Mouse (Mus musculus): ENCODE results near the gene Hhip.
"Not testable (repeated sequence)": the region's sequence is repeated elsewhere in the genome, so short reads cannot be mapped to it uniquely, and the experiment has no call there.

Gene Hhip

GRCm38 (mm10) chr8:79992121-79992848 is 65.5 kb downstream of the Hhip start:
- no peak for DNase-seq (ENCODE audit: low spot score)

DNA sequence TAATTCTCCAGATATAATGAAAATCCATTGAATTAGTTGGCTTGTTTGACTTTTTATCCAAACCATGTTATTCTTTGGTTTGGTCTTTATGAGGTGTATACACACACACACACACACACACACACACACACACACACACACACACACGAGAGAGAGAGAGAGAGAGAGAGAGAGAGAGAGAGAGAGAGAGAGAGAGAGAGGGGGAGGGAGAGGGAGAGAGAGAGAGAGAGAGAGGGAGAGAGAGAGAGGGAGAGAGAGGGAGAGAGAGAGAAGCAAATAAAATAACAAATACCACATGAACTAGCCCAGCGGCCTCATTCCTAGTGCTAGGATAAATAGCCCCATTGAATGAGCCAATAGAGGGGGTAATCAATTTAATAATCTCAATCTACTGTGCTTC is 66.4 kb downstream of the Hhip start:
- not testable (repeated sequence) for DNase-seq (ENCODE audit: low spot score)

- DNase-seq (ENCODE audit: low spot score): no peak
Measured at GRCm38 (mm10) chr8:79984946-79985345, 72.9 kb downstream of the Hhip start.

DNA sequence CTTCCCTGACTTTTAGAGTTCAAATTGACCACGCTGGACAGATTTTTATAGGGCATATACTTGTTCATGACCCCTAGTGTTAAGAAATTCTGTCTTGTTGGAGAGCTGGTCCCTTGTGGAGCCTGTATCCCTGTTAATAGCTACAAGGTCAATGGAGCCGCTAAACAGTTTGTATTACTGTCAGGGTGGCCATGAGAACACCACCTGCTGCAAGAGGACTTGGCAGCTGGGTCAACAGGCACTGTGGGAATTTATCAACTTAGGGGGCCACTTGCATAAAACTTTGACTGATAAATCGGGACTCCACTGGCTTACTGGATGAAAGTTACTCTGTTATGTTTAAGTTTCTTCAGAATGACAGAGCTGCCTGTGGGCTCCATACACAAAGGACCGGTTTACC is 75.7 kb downstream of the Hhip start:
- no peak for DNase-seq (ENCODE audit: low spot score)

GRCm38 (mm10) chr8:79966159-79966558 is 91.6 kb downstream of the Hhip start:
- no peak for DNase-seq (ENCODE audit: low spot score)

GRCm38 (mm10) chr8:79952857-79953256 is 104.9 kb downstream of the Hhip start:
- no peak for DNase-seq (ENCODE audit: low spot score)

DNA sequence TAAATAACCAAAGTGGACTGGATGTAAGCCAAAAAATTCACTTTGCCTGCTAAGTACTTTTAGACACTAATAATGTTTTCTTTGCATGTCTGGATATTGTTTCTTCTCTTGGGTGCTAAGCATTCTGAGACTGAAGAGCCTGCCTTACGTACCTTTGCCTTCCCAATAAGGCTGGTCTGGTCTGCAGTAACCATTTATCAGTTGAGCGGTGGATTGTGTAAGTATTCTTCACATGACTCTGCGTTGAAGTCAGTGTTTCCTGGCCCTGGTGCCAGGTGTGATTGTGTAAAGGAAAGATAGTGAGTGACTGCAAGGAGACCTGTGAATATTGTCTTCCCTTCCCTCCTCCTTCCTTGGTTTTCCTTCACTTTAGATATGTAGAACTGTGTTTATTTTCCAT is 107.4 kb downstream of the Hhip start:
- DNase-seq (ENCODE audit: low spot score): no peak

GRCm38 (mm10) chr8:79945501-79946076 is 112.2 kb downstream of the Hhip start:
- no peak for DNase-seq (ENCODE audit: low spot score)

DNA sequence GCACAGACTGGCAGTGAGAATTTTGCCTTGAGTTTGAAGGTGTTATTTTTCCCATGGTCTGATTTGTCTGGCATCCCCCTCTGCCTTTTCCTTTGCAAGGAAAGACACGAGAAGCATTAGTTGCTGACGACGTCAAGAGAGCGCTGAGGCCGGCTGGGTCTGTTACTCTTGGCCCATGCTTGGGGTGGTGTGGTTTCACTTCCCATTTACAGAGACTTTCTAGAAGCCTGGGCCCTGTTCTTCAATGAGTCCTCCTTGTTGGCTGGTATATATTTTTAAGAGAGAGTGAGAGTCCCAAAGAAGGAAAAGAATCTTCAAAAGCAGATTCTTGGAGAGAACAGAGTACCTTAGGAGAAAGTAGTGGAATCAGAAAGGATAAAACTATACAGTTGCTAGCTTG is 116.7 kb downstream of the Hhip start:
- no peak for DNase-seq (ENCODE audit: low spot score)

DNA sequence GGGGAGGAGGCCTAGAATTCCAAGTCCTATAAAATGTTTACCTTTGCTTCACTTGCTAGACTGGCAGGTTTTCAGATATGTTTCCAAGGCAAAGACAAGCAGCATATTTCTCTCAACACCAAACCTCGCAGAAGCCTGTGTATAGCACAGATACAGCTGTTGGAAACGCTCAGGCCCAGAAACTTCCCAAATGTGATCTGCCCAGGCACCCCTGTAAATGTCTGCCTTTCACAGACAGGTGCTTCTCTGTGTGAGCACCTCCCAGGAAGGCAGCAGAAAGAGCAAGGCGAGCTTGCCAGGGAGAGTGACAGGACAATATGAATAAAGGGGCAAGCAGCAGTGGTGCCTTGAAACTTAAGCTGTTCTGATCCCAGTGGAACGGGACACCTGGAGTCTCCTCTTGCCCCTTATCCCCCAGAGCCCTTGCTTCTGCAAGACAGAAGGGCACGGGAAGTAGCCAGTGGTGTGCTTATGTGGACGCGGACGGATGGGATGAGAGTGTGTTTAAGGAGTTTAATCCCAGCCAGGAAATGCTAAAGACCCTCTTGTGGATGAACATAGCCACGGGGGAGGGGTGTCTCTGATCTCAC is 120.9 kb downstream of the Hhip start:
- no peak for DNase-seq (ENCODE audit: low spot score)

GRCm38 (mm10) chr8:79935793-79936192 is 122.0 kb downstream of the Hhip start:
- DNase-seq (ENCODE audit: low spot score): no peak

DNA sequence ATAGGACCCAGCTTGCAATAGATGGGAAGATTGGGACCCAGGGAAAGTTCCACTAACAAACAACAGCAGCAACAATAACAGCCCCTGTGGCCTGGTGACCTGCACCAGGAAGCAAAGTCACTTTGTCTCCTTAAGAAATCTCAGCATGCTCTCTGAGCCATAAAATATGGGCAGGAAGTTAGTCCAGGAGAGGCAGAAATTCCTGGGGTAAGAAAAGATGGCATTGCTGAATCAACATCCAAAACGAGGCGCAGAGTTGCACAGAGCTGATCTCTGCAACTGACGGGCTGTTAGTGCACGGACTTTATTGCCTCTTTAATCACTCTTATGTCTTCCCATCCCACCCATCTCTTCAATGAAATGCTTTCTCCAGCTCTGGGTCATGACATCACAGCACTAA is 128.6 kb downstream of the Hhip start:
- DNase-seq (ENCODE audit: low spot score): no peak

DNA sequence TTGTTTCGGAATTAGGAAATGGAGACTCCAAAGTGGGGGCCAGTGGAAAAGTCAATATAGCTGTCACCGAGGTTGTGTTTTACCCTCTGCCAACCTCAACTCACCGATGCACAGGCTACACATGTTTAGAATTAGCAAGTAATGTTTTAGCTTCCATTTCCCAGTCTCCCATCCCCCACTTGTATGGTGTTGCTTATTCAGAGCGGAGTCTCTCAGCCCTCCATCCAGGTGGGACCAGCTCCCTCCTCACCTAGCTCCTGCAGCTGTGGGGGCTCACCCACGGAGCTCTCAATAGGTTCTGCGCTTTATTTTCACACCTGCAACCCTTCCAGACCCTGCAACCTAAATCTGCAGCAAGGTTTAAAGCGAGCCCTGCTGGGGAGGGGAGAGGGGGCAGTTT is 140.6 kb downstream of the Hhip start:
- no peak for DNase-seq (ENCODE audit: low spot score)

All from urinary bladder, postnatal 25 days (tissue).